ENCODE assay signal across 9 mouse cellular contexts in the genomic region with DNA sequence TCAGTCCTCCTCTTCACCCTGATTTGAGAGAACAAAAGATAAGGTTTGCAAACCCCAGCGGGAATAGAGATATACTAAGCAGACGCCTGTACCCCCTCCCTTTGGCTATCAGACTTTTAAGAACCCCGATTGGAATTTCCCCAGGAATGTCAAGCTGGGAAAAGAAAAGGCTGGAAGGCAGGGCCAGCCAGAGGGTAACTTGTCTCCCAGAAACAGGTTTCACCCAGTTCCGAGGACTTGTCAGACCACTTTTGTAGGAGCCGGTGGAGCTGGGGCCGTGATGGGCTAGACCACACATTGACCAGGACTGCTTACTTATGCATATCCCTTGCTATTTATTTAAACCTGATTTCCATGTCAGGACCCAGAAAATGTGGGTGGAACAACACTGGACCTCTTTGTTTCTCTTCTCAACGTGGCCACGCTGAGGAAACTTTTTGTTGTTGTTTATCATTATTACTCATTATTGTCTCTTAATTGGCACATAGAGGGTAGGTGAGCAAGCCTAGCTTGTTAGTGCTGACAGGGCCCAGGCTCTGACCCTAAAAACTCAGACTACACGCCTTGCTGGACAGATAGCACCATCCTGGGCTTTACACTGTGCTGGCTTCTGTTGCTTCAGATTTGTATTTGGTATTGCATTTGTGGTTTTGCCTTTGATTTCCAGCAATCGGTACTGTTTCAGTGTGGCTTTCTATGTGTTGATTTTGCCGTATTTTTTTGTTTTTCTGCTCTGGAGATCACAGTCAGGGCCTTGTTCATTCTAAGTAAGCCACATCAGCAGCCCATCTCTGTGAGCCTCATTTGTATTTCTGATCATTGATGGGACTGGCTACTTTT. TPM values are rescaled to one million over a fixed set of nuclear protein-coding genes. Genes with fewer than 3 reads are reported as not detected.
A peak's percentile ranks its signal among the peaks of the same experiment; 100 is the strongest.
DNase-seq lines count a peak whose midpoint lies in the region; ATAC-seq and TF ChIP-seq lines count a peak whose summit lies in the region.
"Had no signal": no experiment of that assay in that cellular context is flagged by ENCODE, and none has a peak within 500 bp of the region (broad histone marks: within the 10 kb centered on the region; RNA-seq: fewer than 3 reads in every experiment).

No protein-coding gene starts in this region.

- no peak overlapping the region for H3K27ac ChIP-seq in forebrain, embryonic 14.5 days (ENCODE audit: low read depth, low read length)
- H3K27ac ChIP-seq in forebrain, embryonic 15.5 days (replicated peaks) = no peak overlapping the region

- no peaks in the 10 kb centered on the region for H3K36me3 ChIP-seq in forebrain, embryonic 14.5 days (ENCODE audit: control insufficient read depth, insufficient read depth, low read length)
- no peaks in the 10 kb centered on the region for H3K36me3 ChIP-seq in forebrain, embryonic 15.5 days

- 0 out of 2 replicates have a peak overlapping the region, but pooled peaks have one; percentile 8 for H3K9ac ChIP-seq in forebrain, embryonic 14.5 days (ENCODE audit: low read length)
- no peak overlapping the region for H3K9ac ChIP-seq in forebrain, embryonic 15.5 days (replicated peaks)

- H3K4me2 ChIP-seq in forebrain, embryonic 14.5 days (ENCODE audit: low read length) = no peak overlapping the region
- no peak overlapping the region for H3K4me2 ChIP-seq in forebrain, embryonic 15.5 days (replicated peaks)

- H3K27me3 ChIP-seq in forebrain, embryonic 14.5 days (replicated peaks; ENCODE audit: control insufficient read depth, insufficient read depth, low read length) = no peaks in the 10 kb centered on the region
- H3K27me3 ChIP-seq in forebrain, embryonic 15.5 days = no peaks in the 10 kb centered on the region

- 22% methylated on average over 11 of the region's 11 CpGs for WGBS in forebrain, embryonic 14.5 days
- WGBS in forebrain, embryonic 15.5 days = 23% methylated on average over 11 of the region's 11 CpGs
- 51% methylated on average over 11 of the region's 11 CpGs for WGBS in lung, adult 2 months

- TF ChIP-seq POLR2A in lung, adult 2 months (IDR thresholded peaks at IDR 0.05; ENCODE audit: borderline replicate concordance, extremely low read depth, low read depth, low read length) = no peak

- TF ChIP-seq CTCF in lung, adult 2 months (IDR thresholded peaks at IDR 0.05; ENCODE audit: insufficient read depth, low read length) = no peak

- no peak overlapping the region for H3K4me3 ChIP-seq in forebrain, embryonic 14.5 days (ENCODE audit: low read depth, low read length)
- no peak overlapping the region for H3K4me3 ChIP-seq in forebrain, embryonic 15.5 days
- no peak overlapping the region for H3K4me3 ChIP-seq in lung, adult 2 months (replicated peaks; ENCODE audit: extremely low read depth, low read depth, low read length)

- peaks cover 25% of the 10 kb centered on the region for H3K4me1 ChIP-seq in forebrain, embryonic 14.5 days (ENCODE audit: control insufficient read depth, insufficient read depth, low read length)
- peaks cover 35% of the 10 kb centered on the region for H3K4me1 ChIP-seq in forebrain, embryonic 15.5 days
- H3K4me1 ChIP-seq in lung, adult 2 months (ENCODE audit: control insufficient read depth, insufficient read depth, low read length) = peaks cover 17% of the 10 kb centered on the region

- no peaks in the 10 kb centered on the region for H3K9me3 ChIP-seq in forebrain, embryonic 14.5 days (replicated peaks; ENCODE audit: control insufficient read depth, low read length)
- no peaks in the 10 kb centered on the region for H3K9me3 ChIP-seq in forebrain, embryonic 15.5 days

- ATAC-seq in forebrain, embryonic 14.5 days = no peak
- ATAC-seq in forebrain, embryonic 15.5 days (replicated peaks) = no peak
- no peak for ATAC-seq in monocyte, adult 5-6 weeks (replicated peaks; ENCODE audit: insufficient number of reproducible peaks, low FRiP score, low TSS enrichment, poor library complexity, severe bottlenecking)

- DNase-seq in forebrain, embryonic 14.5 days (ENCODE audit: low spot score) = no peak
- DNase-seq in urinary bladder, postnatal 14 days (ENCODE audit: low spot score) = peak; percentile 68
- DNase-seq in urinary bladder, postnatal 25 days (ENCODE audit: low spot score) = no peak
- peak; percentile 10 for DNase-seq in lung, adult 2 months
- DNase-seq in thymus, postnatal 4 days = no peak
- DNase-seq in urinary bladder, postnatal 4 days (ENCODE audit: low spot score in 2 of 2) = no peak
- DNase-seq: adrenal gland, adult 2 months had no signal

RNA-seq across cellular contexts. Expression of a gene that starts 20.6 kb away (rescaled TPM):
- 38.2 and 40.2 TPM in 2 replicates for polyA plus RNA-seq in forebrain, embryonic 14.5 days (2014; fragmentation: Nextera tagmentation; extraction: Ambion mirVana)
- polyA plus RNA-seq in forebrain, embryonic 15.5 days (2015; fragmentation: Nextera tagmentation; extraction: Ambion mirVana) = 26.1 and 29.9 TPM in 2 replicates
- 0.17 and 0.47 TPM in 2 replicates for polyA plus RNA-seq in lung, adult 2 months (2012; rRNA removed)
- total RNA-seq in monocyte, adult 5-6 weeks (2017) = 1.8 to 4.7 TPM (median 4.7 TPM) in 3 replicates

Comparison
In these comparisons a context has a peak if more than half of its experiments do, and no peak if none do; other contexts are left out.
1. DNase-seq: peak in urinary bladder, postnatal 14 days (single experiment) and lung, adult 2 months (single experiment); none in forebrain, embryonic 14.5 days (single experiment), urinary bladder, postnatal 25 days (single experiment), thymus, postnatal 4 days (single experiment) and urinary bladder, postnatal 4 days (0 of 2).
2. RNA of a gene that starts 20.6 kb away (polyA plus RNA-seq): 38.2 to 40.2 TPM in forebrain, embryonic 14.5 days and 26.1 to 29.9 TPM in forebrain, embryonic 15.5 days; 0.17 to 0.47 TPM in lung, adult 2 months; every median in the first group is over 10 times any median in the second.